Mouse (Mus musculus) thymus, adult 18-20 months (tissue): Measurements from ENCODE around the gene Ikbke.
A peak's percentile ranks its signal among the peaks of the same experiment; 100 is the strongest.

ENCODE experiments used
- DNase-seq, 2 experiments: peaks; one replicate each; pipeline ENCODE4 v3.0.0; 2022; ENCODE audit warnings: mixed read lengths in 2 of 2

Ikbke gene

GRCm38 (mm10) chr1:131236077-131236476 is 43.3 kb downstream of the Ikbke start:
- DNase-seq: no peak

- DNase-seq: no peak
These were observed 45.9 kb downstream of the Ikbke start for GRCm38 (mm10) chr1:131233527-131233926.

DNA sequence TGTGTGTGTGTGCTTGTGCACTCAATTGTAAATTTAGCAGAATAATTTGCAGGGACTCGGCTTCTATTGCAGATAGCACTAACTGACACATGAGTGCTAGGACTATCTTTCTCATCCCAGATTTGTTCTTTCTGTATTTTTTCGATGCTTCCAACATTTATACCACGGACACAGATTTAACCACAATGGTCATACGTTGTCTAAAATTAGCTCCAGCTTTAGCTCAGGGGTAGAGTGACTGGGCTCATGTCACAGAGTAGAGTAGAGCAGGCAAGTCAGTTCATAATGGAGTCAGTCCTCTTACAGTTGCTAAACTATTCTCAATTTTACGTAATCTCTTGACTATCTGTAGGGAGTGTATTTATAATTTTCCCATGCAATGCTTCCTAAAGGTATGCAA is 50.7 kb downstream of the Ikbke start:
- DNase-seq: no peak

GRCm38 (mm10) chr1:131228225-131228624 is 51.2 kb downstream of the Ikbke start:
- DNase-seq: no peak

DNA sequence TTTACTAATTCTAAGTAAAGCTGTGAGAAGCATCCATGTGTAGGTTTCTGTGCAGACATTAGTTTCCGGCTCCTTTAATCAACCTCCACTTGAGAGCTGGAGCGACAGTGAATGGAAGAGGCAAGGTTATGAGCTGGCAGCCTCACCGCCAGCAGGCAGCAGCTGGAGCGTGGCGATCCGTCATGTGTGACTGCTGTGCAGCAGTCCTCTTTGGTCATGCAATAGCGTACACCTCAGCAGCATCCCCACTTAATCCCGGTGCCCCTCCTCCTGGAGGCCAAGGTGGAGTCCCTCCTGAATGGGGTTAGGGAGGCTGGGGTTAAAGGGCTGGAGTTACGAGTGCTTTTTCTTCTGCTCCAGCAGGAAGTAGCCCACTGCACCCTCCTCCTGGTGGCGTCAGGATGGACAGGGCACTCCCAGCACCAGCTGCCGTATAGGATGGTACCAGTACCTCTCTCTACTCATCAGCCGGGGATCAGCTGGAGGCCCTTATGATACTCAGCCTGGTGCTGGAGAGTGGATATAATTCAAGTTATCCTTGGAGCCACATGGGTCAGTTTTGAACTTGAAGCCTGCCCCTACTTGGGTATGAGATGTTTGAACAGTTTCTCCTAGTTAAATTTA is 54.4 kb downstream of the Ikbke start:
- DNase-seq: no peak

GRCm38 (mm10) chr1:131223345-131223744 is 56.1 kb downstream of the Ikbke start:
- DNase-seq: no peak

- no peak for DNase-seq
These were observed 57.4 kb downstream of the Ikbke start for GRCm38 (mm10) chr1:131221822-131222590.

- no peak for DNase-seq
These were observed 60.5 kb downstream of the Ikbke start for GRCm38 (mm10) chr1:131218933-131219332.

GRCm38 (mm10) chr1:131213361-131213760 is 66.0 kb downstream of the Ikbke start:
- no peak for DNase-seq

DNA sequence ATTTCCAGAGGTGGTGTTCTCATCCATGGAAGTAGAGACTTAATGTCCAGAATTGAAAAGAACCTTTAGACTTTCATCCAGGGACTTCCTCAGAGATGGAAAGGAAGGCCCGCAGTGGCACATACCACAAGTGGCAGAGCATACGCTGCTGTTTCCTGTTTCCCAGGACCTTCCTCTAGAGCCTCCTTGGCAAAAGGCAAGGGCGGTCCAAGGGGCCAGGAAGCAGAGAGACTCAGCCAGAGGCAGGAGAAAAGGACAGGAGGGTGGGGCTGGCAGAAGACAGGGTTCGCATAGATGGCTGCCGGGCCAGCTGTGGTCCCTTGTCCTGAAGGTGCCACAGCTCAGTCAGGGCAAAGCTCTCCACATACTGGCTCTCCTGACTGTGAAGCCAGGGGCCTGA is 66.5 kb downstream of the Ikbke start:
- no peak for DNase-seq

- DNase-seq: no peak
These were observed 67.8 kb downstream of the Ikbke start for GRCm38 (mm10) chr1:131211655-131212054.

DNA sequence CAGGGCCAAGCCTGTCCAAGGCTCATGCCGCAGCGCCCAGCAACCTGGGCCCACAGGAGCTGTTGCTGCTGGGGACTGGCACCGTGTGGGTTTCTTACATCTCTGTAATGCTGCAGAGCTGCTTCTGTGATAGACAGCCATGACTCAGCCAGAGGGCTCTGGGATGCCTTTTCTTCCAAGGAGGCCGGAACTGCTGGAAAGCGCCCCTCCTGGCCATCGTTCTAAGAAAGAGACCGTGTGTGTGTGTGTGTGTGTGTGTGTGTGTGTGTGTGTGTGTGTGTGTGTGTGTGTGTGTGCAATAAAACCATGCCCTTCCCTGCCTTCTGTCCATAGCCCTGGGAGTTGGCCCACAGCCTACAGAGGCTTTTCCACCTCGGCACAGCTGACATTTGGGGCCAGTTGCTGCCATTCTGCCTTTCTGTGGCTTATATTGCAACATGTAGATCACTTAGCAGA is 69.4 kb downstream of the Ikbke start:
- DNase-seq: no peak

DNA sequence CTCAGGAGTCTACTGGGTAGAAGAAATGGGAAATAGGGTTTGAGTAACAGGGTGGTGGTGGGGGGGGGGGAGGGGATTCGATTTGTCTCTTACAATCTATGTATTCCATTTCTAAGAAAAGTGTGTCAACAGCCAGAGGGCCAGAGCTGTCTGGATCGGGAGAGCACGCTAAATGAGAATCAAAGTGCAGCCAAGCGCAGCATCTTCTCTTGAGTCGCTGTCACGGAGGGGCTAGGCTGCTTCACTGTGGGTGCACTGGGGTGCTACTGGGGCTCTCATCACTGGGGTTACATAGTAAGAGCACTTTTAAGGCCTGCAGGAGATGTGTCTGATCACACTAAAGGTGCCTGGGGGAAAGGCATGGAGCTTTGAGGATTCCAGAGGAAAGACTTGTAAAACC is 70.6 kb downstream of the Ikbke start:
- no peak for DNase-seq

GRCm38 (mm10) chr1:131208081-131208480 is 71.3 kb downstream of the Ikbke start:
- no peak for DNase-seq

DNA sequence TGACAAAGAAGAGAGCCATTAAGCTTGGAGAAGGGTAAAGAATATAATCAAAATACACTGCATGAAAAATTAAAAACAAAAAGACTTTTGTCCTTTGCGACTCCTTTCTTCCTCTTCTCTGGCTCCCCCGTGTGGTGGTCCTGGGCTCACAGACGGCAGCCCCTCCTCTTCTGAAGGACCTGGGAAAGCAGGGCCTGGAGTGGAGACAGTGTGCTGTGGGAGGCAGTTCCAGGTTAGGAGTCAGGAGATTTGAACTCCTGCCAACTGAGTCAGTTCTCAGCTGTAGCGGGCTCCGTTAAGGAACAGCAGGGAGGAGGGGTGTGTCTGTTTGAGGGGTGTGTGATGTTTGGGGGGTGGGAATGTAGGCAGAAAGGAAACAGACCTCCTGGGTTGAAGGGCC is 71.9 kb downstream of the Ikbke start:
- peak; percentile 43 to 61 for DNase-seq

DNA sequence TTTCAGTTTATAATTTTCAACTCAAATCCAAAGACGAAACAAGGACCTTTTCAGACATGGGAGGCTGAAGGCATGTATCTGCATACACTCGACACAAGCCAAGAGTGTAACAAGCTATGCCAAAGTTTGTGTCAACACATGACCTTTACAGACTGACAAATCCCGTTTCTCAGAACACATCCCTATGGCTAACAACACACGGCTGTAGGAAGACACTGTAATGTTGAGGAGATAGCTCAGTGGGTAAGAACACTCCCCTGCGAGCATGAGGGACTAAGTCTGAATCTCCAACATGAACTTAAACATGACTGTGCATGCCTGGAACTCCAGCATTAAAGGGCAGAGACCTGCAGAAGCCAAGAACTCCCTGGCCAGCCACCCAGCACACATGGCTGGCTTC is 73.1 kb downstream of the Ikbke start:
- DNase-seq: no peak

- DNase-seq: peak in 1 of 2 experiments; percentile 64
These were observed 74.9 kb downstream of the Ikbke start for GRCm38 (mm10) chr1:131204461-131204860.
